Mouse (Mus musculus) myocyte (in vitro differentiated cells): ENCODE results near the gene Hist1h2af. TPM values are rescaled to one million over a fixed set of nuclear protein-coding genes. Genes with fewer than 3 reads are reported as not detected.
"Not testable (repeated sequence)": the region's sequence is repeated elsewhere in the genome, so short reads cannot be mapped to it uniquely, and the experiment has no call there.

Source experiments
- H3K27me3 ChIP-seq: one replicate; pipeline ENCODE4 v1.6.1; 2011; ENCODE audit not compliant: control insufficient read depth, insufficient read depth, insufficient read length
- H3K36me3 ChIP-seq: one replicate; pipeline ENCODE4 v1.6.1; 2011; ENCODE audit not compliant: control insufficient read depth, insufficient read depth
- H3K4me2 ChIP-seq: one replicate; pipeline ENCODE4 v1.6.1; 2011; ENCODE audit warnings: low read depth, control low read depth
- H3K4me3 ChIP-seq: one replicate; pipeline ENCODE4 v1.5.1; 2011; ENCODE audit warnings: mild to moderate bottlenecking, control low read depth, moderate library complexity
- H3K79me2 ChIP-seq: one replicate; pipeline ENCODE4 v1.6.1; 2011; ENCODE audit not compliant: control insufficient read depth, insufficient read depth
- H3ac ChIP-seq: one replicate; pipeline ENCODE4 v1.6.1; 2011; ENCODE audit not compliant: control insufficient read depth, insufficient read length
- CEBPB ChIP-seq: IDR thresholded peaks from 2 replicates; pipeline ENCODE4 v1.6.1; 2011; ENCODE audit warnings: mild to moderate bottlenecking, moderate library complexity; ENCODE audit not compliant: poor library complexity, insufficient read depth, severe bottlenecking
- E2F4 ChIP-seq: IDR thresholded peaks from one replicate; pipeline ENCODE4 v1.6.1; 2011; ENCODE audit warnings: mild to moderate bottlenecking, control low read depth, moderate library complexity; ENCODE audit not compliant: insufficient read depth
- MAX ChIP-seq: IDR thresholded peaks from one replicate; pipeline ENCODE4 v1.6.1; 2011; ENCODE audit warnings: low read depth, mild to moderate bottlenecking, control low read depth
- MYOD1 ChIP-seq, 3 experiments: IDR thresholded peaks; one replicate each; pipeline ENCODE4 v1.6.1; 2011; ENCODE audit warnings: control low read depth in 2 of 3, low read depth in 2 of 3, mild to moderate bottlenecking in 2 of 3, moderate library complexity in 1 of 3; ENCODE audit not compliant: insufficient read length in 2 of 3, control insufficient read depth in 1 of 3
- MYOG ChIP-seq, 3 experiments: IDR thresholded peaks; one replicate each; pipeline ENCODE4 v1.6.1; 2011; ENCODE audit warnings: control low read depth in 2 of 3, low read depth in 2 of 3, mild to moderate bottlenecking in 2 of 3; ENCODE audit not compliant: insufficient read length in 2 of 3, control insufficient read depth in 1 of 3, insufficient read depth in 1 of 3
- POLR2A ChIP-seq: IDR thresholded peaks from one replicate; pipeline ENCODE4 v1.6.1; 2011; ENCODE audit warnings: low read depth, mild to moderate bottlenecking, control low read depth, moderate library complexity; ENCODE audit not compliant: insufficient read length
- POLR2AphosphoS2 ChIP-seq: IDR thresholded peaks from one replicate; pipeline ENCODE4 v1.6.1; 2011; ENCODE audit warnings: low read depth, control low read depth; ENCODE audit not compliant: insufficient read length
- REST ChIP-seq: IDR thresholded peaks from one replicate; pipeline ENCODE4 v1.6.1; 2011; ENCODE audit warnings: mild to moderate bottlenecking, control low read depth, moderate library complexity; ENCODE audit not compliant: insufficient read depth, insufficient read length
- SRF ChIP-seq: IDR thresholded peaks from one replicate; pipeline ENCODE4 v1.6.1; 2011; ENCODE audit warnings: low read depth; ENCODE audit not compliant: control insufficient read depth, insufficient read length
- TCF12 ChIP-seq: IDR thresholded peaks from one replicate; pipeline ENCODE4 v1.6.1; 2011; ENCODE audit warnings: mild to moderate bottlenecking, control low read depth; ENCODE audit not compliant: poor library complexity, insufficient read depth, severe bottlenecking
- TCF3 ChIP-seq: IDR thresholded peaks from one replicate; pipeline ENCODE4 v1.6.1; 2011; ENCODE audit warnings: low read depth, control low read depth; ENCODE audit not compliant: insufficient read length
- USF1 ChIP-seq: IDR thresholded peaks from one replicate; pipeline ENCODE4 v1.6.1; 2011; ENCODE audit warnings: low read depth, mild to moderate bottlenecking, control low read depth, moderate library complexity
- polyA plus RNA-seq: library from polyadenylated mRNA; unstranded; fragments of >200 nt; fragmentation: generic; extraction: Trizol; gene quantifications from one replicate; pipeline ENCODE4 v1.2.1, GENCODE M21; 2012; ENCODE audit warnings: missing spikeins

Hist1h2af gene
- polyA plus RNA-seq, 1 experiment = 24.4 TPM

DNA sequence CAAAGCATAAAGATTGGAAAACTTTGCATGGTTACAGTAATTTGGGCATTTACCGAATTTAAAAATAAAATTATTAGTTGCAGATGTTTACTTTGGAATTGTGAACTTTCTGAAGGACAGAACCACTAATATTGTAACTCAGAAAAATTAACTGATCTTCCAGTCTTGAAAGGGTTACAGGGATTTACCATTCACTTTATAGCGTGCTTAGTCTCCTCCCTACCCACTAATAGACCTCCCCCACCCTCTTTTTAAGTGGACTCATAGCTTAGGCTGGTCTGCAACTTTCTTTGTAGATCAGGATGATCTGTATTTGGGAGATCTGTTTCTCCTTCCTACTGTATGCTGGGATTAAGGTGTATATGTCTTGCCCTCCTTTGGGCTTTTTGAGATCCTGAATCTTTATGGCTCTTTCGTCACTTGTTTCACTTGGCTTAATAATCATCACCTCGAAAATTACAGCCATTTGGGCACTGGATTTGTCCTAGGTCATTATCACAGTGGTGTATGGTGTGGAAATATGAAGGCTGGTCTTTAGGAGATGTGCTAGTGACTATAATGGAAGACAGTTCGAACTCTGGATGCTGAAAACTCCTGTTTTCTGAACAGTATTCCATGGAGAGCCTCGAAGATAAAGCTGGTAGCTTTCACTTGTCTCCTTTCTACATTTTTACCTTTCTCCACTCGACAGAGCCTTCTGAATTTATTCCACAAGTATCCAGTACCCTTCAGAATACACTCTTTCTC is 2.5 kb downstream of the Hist1h2af start:
- H3K4me2 ChIP-seq = peak overlapping the region; percentile 83
- peak; percentile 15 for TF ChIP-seq POLR2AphosphoS2
- no peak for TF ChIP-seq MAX
- peak overlapping the region; percentile 41 for H3K4me3 ChIP-seq
- no peak overlapping the region for H3ac ChIP-seq
- no peaks in the 10 kb centered on the region for H3K27me3 ChIP-seq
- no peaks in the 10 kb centered on the region for H3K36me3 ChIP-seq
- no peaks in the 10 kb centered on the region for H3K79me2 ChIP-seq

DNA sequence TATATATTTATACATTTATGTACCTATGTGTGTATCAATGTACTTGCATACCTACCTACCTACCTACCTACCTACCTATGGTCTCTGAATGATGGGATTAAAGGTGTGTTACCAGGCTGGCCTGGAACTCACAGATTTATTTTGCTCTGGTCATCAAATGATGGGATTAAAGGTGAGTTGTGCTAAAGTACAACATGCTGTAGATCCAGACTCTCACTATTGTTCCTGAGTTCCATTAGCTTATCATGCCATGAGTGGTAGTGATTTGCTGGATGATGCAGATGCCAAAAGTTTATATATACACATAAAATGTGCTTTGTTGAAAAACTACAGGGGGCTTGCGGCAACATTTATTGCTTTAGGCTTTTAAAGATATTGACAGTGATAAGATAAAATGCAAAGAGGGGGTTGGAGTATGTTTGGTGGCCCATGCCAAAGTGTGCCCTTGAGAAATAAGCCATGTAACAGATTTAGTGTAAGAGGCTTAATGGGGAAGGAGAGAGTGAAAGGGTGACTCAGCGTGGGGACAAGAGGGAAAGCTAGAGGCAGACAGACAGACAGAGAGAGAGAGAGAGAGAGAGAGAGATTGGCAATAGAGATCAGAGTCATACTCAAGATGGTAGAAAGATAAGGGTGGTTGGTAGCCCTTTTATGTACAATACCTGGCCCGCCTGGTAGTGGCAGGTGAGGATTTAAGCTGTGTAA is 3.5 kb downstream of the Hist1h2af start:
- no peak for TF ChIP-seq E2F4
- TF ChIP-seq MYOD1 (IDR thresholded peaks at IDR 0.05; ENCODE audit: control insufficient read depth in 1 of 3, insufficient read length in 2 of 3, low read depth in 2 of 3) = no peak
- TF ChIP-seq TCF12 = no peak
- Histone ChIP-seq H3ac (no peak overlapping the region), H3K4me3 (peak overlapping the region; percentile 41)

DNA sequence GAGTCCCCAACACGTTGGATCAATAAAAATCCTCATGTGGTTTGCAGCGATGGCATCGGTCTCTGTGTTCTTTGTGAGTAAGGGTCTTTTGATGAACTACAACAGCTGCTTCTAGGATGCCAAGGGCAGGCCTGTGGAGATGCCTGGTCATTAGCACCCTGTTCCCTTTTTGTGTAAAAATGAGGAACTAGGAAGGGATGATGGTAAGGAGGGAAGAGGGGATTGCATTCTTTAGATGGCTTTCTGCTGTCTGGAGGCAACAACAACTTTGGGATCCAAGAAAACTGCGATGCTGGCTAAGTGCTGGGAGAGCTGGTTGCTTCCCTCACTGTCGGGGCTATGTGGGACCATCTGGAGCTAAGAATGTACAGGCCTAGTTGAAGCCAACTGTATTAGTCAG is 4.5 kb downstream of the Hist1h2af start:
- Histone ChIP-seq H3ac (no peak overlapping the region), H3K4me2 (peak overlapping the region; percentile 83), H3K27me3 (no peaks in the 10 kb centered on the region), H3K79me2 (peaks cover 6% of the 10 kb centered on the region), H3K36me3 (no peaks in the 10 kb centered on the region), H3K4me3 (peak overlapping the region; percentile 41)
- TF ChIP-seq MAX = no peak
- no peak for TF ChIP-seq CEBPB
- no peak for TF ChIP-seq POLR2AphosphoS2
- no peak for TF ChIP-seq REST

More for the DNA sequence above, 3.5 kb downstream of the Hist1h2af start:
- peaks cover 6% of the 10 kb centered on the region for H3K79me2 ChIP-seq
- no peaks in the 10 kb centered on the region for H3K36me3 ChIP-seq
- H3K27me3 ChIP-seq = no peaks in the 10 kb centered on the region
- peak overlapping the region; percentile 83 for H3K4me2 ChIP-seq

DNA sequence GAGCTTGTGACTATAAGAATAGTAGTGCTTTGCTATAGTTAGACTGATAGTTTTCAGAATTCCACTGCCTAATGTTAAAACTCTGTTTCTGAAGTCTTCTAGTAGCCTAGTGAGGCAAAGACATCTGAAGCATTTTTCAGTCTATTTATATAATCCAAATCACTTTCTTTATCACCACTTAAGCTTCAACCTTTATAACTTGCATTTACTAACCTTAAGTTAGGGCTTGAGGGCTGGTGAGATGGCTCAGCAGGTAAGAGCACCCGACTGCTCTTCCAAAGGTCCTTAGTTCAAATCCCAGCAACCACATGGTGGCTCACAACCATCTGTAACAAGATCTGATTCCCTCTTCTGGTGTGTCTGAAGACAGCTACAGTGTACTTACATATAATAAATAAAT is 6.1 kb downstream of the Hist1h2af start:
- not testable (repeated sequence) for H3K27me3 ChIP-seq, H3K4me2 ChIP-seq, H3ac ChIP-seq, H3K79me2 ChIP-seq, H3K4me3 ChIP-seq, H3K36me3 ChIP-seq

DNA sequence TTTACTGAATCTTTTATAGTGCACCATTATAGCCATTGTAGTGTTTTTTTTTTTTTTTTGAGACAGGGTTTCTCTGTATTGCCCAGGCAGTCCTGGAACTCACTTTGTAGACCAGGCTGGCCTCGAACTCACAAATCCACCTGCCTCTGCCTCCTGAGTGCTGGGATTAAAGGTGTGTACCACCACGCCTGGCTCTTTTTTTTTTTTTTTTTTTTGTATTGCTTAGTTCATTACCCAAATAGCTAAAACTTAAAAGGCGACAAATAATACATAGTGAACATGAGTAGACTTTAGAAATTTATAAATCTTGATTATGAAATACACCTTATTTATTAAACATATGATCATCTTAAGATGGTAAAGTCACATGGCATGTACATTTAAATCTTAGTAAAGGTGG is 7.8 kb downstream of the Hist1h2af start:
- TF ChIP-seq SRF (no peak), TCF3 (no peak), MAX (no peak), MYOG (IDR thresholded peaks at IDR 0.05; ENCODE audit: control insufficient read depth in 1 of 3, insufficient read depth in 1 of 3, insufficient read length in 2 of 3, low read depth in 2 of 3) (no peak), TCF12 (no peak), E2F4 (no peak), POLR2AphosphoS2 (no peak), USF1 (no peak), CEBPB (no peak), MYOD1 (IDR thresholded peaks at IDR 0.05; ENCODE audit: control insufficient read depth in 1 of 3, insufficient read length in 2 of 3, low read depth in 2 of 3) (no peak), REST (no peak), POLR2A (no peak)
- peak overlapping the region; percentile 38 for H3K4me2 ChIP-seq
- H3K27me3 ChIP-seq = no peaks in the 10 kb centered on the region
- no peak overlapping the region for H3ac ChIP-seq
- H3K79me2 ChIP-seq = peaks cover 6% of the 10 kb centered on the region
- no peaks in the 10 kb centered on the region for H3K36me3 ChIP-seq
- H3K4me3 ChIP-seq = peak overlapping the region; percentile 37

DNA sequence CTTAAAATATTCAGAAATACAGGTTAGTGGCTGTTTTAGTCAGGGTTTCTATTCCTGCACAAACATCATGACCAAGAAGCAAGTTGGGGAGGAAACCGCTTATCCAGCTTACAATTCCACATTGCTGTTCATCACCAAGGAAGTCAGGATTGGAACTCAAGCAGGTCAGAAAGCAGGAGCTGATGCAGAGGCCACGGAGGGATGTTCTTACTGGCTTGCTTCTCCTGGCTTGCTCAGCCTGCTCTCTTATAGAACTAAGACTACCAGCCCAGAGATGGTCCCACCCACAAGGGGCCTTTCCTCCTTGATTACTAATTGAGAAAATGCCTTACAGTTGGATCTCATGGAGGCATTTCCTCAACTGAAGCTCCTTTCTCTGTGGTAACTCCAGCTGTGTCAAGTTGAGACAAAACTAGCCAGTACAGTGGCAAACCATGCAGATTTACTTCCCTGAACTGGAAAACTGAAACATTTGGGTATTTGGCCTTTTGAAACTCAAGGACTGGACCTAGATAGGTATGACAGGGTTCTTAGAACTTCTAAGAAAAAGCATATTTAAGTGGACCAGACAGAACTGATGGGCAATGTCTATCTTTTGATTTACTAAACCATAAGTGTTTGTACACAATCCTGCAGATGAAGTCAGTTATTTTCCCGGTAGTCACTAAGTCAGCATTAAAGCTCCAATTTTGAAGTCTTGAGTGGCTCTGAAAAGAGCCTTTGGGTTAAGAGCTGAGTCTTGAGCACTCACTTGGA is 8.7 kb downstream of the Hist1h2af start:
- Histone ChIP-seq H3K4me2 (peak overlapping the region; percentile 91), H3K4me3 (peak overlapping the region; percentile 37)
- not testable (repeated sequence) for H3K36me3 ChIP-seq, H3K79me2 ChIP-seq, H3ac ChIP-seq, H3K27me3 ChIP-seq
